Mouse (Mus musculus): ENCODE results near the gene Pcyt1b.

- TF ChIP-seq USF1 (IDR thresholded peaks at IDR 0.05; ENCODE audit: low read depth) (no peak), MYOG (IDR thresholded peaks at IDR 0.05; ENCODE audit: control insufficient read depth in 1 of 3, insufficient read depth in 1 of 3, insufficient read length in 2 of 3, low read depth in 2 of 3) (no peak), TCF3 (IDR thresholded peaks at IDR 0.05; ENCODE audit: insufficient read length, low read depth) (no peak)
Measured at GRCm38 (mm10) chrX:93644022-93644421, 10.6 kb upstream of the Pcyt1b start.
